9 mouse cellular contexts compared by ENCODE assay signal in genomic region chr4:98511296-98511695, GRCm38 (mm10).
DNase-seq lines count a peak whose midpoint lies in the region; ATAC-seq lines count a peak whose summit lies in the region.
"Had no signal": no experiment of that assay in that cellular context is flagged by ENCODE, and none has a peak within 500 bp of the region (broad histone marks: within the 10 kb centered on the region; RNA-seq: fewer than 3 reads in every experiment).

No protein-coding gene starts in this region.

- H3K4me3 ChIP-seq in forebrain, embryonic 14.5 days (ENCODE audit: low read depth, low read length): no peak overlapping the region

- peak; percentile 75; the same call in 1 of the 2 replicates for ATAC-seq in forebrain, embryonic 14.5 days

- DNase-seq in cerebellum, adult 9-11 months: peak; percentile 6
- no peak for DNase-seq in cerebellum, adult 11 months
- DNase-seq in 3134 (ENCODE audit: extremely low read depth, insufficient read length, low spot score): peak; percentile 51
- DNase-seq in forebrain, embryonic 14.5 days (ENCODE audit: low spot score): peak; percentile 53
- DNase-seq in kidney, adult 8-10 months: peak; percentile 74 to 87
- peak; percentile 33 for DNase-seq in ovary, adult 18-20 months (ENCODE audit: low spot score)
- DNase-seq in thymus, postnatal 4 days: no peak
- DNase-seq in spleen, adult 18-20 months: no peak

- 35% methylated on average over 2 of the region's 2 CpGs for WGBS in forebrain, embryonic 14.5 days

- no peak overlapping the region for H3K9ac ChIP-seq in forebrain, embryonic 14.5 days (ENCODE audit: low read length)

- no peak overlapping the region for H3K4me2 ChIP-seq in forebrain, embryonic 14.5 days (ENCODE audit: low read length)

- H3K4me1 ChIP-seq in forebrain, embryonic 14.5 days (ENCODE audit: control insufficient read depth, insufficient read depth, low read length): no peaks in the 10 kb centered on the region

- no peaks in the 10 kb centered on the region for H3K9me3 ChIP-seq in forebrain, embryonic 14.5 days (replicated peaks; ENCODE audit: control insufficient read depth, low read length)

- 0 out of 2 replicates have a peak, but pooled peaks cover 4% of the 10 kb centered on the region for H3K36me3 ChIP-seq in forebrain, embryonic 14.5 days (ENCODE audit: control insufficient read depth, insufficient read depth, low read length)

- 0 out of 2 replicates have a peak overlapping the region, but pooled peaks have one; percentile 60 for H3K27ac ChIP-seq in forebrain, embryonic 14.5 days (ENCODE audit: low read depth, low read length)
- H3K27ac ChIP-seq: macrophage had no signal

- no peaks in the 10 kb centered on the region for H3K27me3 ChIP-seq in forebrain, embryonic 14.5 days (replicated peaks; ENCODE audit: control insufficient read depth, insufficient read depth, low read length)

Comparison
In these comparisons a context has a peak if more than half of its experiments do, and no peak if none do; other contexts are left out.
1. DNase-seq: peak in cerebellum, adult 9-11 months (single experiment), 3134 (single experiment), forebrain, embryonic 14.5 days (single experiment), kidney, adult 8-10 months (2 of 2) and ovary, adult 18-20 months (single experiment); none in cerebellum, adult 11 months (single experiment), thymus, postnatal 4 days (single experiment) and spleen, adult 18-20 months (0 of 2).